Mouse (Mus musculus) midbrain, embryonic 15.5 days (tissue): ENCODE measurements around the gene Ngly1. TPM values are rescaled to one million over a fixed set of nuclear protein-coding genes. Genes with fewer than 3 reads are reported as not detected.
A peak's percentile ranks its signal among the peaks of the same experiment; 100 is the strongest.
"Not testable (repeated sequence)": the region's sequence is repeated elsewhere in the genome, so short reads cannot be mapped to it uniquely, and the experiment has no call there.

Source experiments
- ATAC-seq: fragments of 200-750 bp; cut with Nextera tagmentation; replicated peaks from 2 replicates; pipeline ENCODE4 v1.8.0; 2017; ENCODE audit warnings: moderate TSS enrichment
- H3K27ac ChIP-seq: fragments of 300-500 bp; sonication (generic); 2 replicates; pipeline ENCODE4 v1.5.1; 2015; ENCODE audit warnings: mild to moderate bottlenecking, inconsistent platforms
- H3K27me3 ChIP-seq: fragments of 300-500 bp; sonication (generic); replicated peaks from 2 replicates; pipeline ENCODE4 v1.6.1; 2015; ENCODE audit warnings: inconsistent platforms
- H3K36me3 ChIP-seq: fragments of 300-500 bp; sonication (generic); replicated peaks from 2 replicates; pipeline ENCODE4 v1.6.1; 2015; ENCODE audit warnings: inconsistent platforms
- H3K4me1 ChIP-seq: fragments of 300-500 bp; sonication (generic); 2 replicates; pipeline ENCODE4 v1.6.1; 2015; ENCODE audit warnings: inconsistent platforms
- H3K4me2 ChIP-seq: fragments of 300-500 bp; sonication (generic); 2 replicates; pipeline ENCODE4 v1.6.1; 2015; ENCODE audit warnings: inconsistent platforms, mild to moderate bottlenecking, moderate library complexity
- H3K4me3 ChIP-seq: fragments of 300-500 bp; sonication (generic); 2 replicates; pipeline ENCODE4 v1.5.1; 2015; ENCODE audit warnings: mild to moderate bottlenecking, inconsistent platforms
- H3K9ac ChIP-seq: fragments of 300-500 bp; sonication (generic); 2 replicates; pipeline ENCODE4 v1.6.1; 2015; ENCODE audit warnings: mild to moderate bottlenecking, inconsistent platforms
- H3K9me3 ChIP-seq: fragments of 300-500 bp; sonication (generic); 2 replicates; pipeline ENCODE4 v1.6.1; 2016; ENCODE audit warnings: inconsistent platforms
- WGBS: fragments of 180-500 bp; shearing (Covaris S2); methylation state at CpG from one replicate; pipeline ENCODE4 v1.1.7; 2015; ENCODE audit warnings: mixed read lengths; 5-methylcytosine and 5-hydroxymethylcytosine counted together
- polyA plus RNA-seq: library from polyadenylated mRNA; unstranded; fragments of >200 nt; fragmentation: Nextera tagmentation; extraction: Ambion mirVana; gene quantifications from 2 replicates; pipeline ENCODE4 v1.2.1, GENCODE M21; 2015

Gene Ngly1
- polyA plus RNA-seq, 1 experiment from 2014 or later: 26.0 TPM

GRCm38 (mm10) chr14:16313073-16313472 is 64.0 kb downstream of the Ngly1 start:
- ATAC-seq, H3K27ac ChIP-seq, H3K4me1 ChIP-seq, H3K9me3 ChIP-seq, H3K27me3 ChIP-seq, H3K9ac ChIP-seq, H3K4me2 ChIP-seq, H3K4me3 ChIP-seq, H3K36me3 ChIP-seq: not testable (repeated sequence)
- 70% methylated on average over 2 of the region's 2 CpGs for whole genome bisulfite sequencing

DNA sequence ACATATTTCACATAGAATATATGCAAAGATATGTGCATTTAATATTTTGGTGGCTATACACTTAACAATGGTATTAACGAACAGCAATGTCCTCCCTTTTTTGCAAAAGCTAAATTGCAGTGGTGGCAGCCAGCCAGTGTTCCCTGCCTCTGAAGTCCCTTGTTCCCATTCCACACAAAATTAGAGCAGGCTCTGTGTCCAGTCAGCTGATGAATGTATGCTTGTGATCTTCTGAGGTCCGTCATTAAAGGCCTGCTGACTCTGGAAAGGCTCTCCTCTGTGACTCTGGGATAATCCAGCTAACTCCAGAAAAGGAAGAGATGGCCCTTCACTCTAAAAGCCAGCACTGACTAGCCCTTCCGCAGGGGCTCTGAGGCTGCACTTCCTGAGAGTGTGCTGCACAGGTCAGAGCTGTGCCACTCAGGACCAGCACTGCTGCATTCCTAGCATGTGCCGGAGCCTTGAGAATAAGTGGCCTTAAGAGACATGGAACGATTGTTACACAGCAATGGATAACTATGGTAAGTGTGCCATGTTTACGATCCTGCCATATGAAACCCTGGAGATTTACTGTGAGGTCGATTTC is 64.9 kb downstream of the Ngly1 start:
- H3K27ac ChIP-seq: peak overlapping the region; percentile 17; the same call in 1 of the 2 replicates
- H3K4me2 ChIP-seq: no peak overlapping the region
- H3K4me3 ChIP-seq: no peak overlapping the region
- no peaks in the 10 kb centered on the region for H3K36me3 ChIP-seq
- no peaks in the 10 kb centered on the region for H3K4me1 ChIP-seq
- no peak overlapping the region for H3K9ac ChIP-seq
- 70% methylated on average over 7 of the region's 7 CpGs for WGBS
- H3K9me3 ChIP-seq: no peaks in the 10 kb centered on the region
- H3K27me3 ChIP-seq: no peaks in the 10 kb centered on the region
- ATAC-seq: no peak

GRCm38 (mm10) chr14:16314842-16315241 is 65.8 kb downstream of the Ngly1 start:
- no peaks in the 10 kb centered on the region for H3K36me3 ChIP-seq
- H3K4me2 ChIP-seq: no peak overlapping the region
- ATAC-seq: no peak
- no peaks in the 10 kb centered on the region for H3K9me3 ChIP-seq
- no peak overlapping the region for H3K4me3 ChIP-seq
- WGBS: 71% methylated on average over 2 of the region's 2 CpGs
- H3K27ac ChIP-seq: no peak overlapping the region
- no peaks in the 10 kb centered on the region for H3K4me1 ChIP-seq
- H3K27me3 ChIP-seq: no peaks in the 10 kb centered on the region
- H3K9ac ChIP-seq: no peak overlapping the region

GRCm38 (mm10) chr14:16316715-16317114 is 67.6 kb downstream of the Ngly1 start:
- H3K36me3 ChIP-seq: no peaks in the 10 kb centered on the region
- no peaks in the 10 kb centered on the region for H3K9me3 ChIP-seq
- 78% methylated on average over 1 of the region's 1 CpGs for WGBS
- no peak overlapping the region for H3K4me2 ChIP-seq
- no peak overlapping the region for H3K4me3 ChIP-seq
- no peaks in the 10 kb centered on the region for H3K4me1 ChIP-seq
- no peak overlapping the region for H3K27ac ChIP-seq
- no peak overlapping the region for H3K9ac ChIP-seq
- H3K27me3 ChIP-seq: no peaks in the 10 kb centered on the region
- no peak for ATAC-seq

- no peak overlapping the region for H3K4me3 ChIP-seq
- WGBS: 90% methylated on average over 2 of the region's 2 CpGs
- no peak overlapping the region for H3K9ac ChIP-seq
- no peaks in the 10 kb centered on the region for H3K4me1 ChIP-seq
- no peaks in the 10 kb centered on the region for H3K9me3 ChIP-seq
- no peaks in the 10 kb centered on the region for H3K27me3 ChIP-seq
- no peak overlapping the region for H3K27ac ChIP-seq
- no peak for ATAC-seq
- no peaks in the 10 kb centered on the region for H3K36me3 ChIP-seq
- no peak overlapping the region for H3K4me2 ChIP-seq
These were observed 70.7 kb downstream of the Ngly1 start for GRCm38 (mm10) chr14:16319818-16320217.

DNA sequence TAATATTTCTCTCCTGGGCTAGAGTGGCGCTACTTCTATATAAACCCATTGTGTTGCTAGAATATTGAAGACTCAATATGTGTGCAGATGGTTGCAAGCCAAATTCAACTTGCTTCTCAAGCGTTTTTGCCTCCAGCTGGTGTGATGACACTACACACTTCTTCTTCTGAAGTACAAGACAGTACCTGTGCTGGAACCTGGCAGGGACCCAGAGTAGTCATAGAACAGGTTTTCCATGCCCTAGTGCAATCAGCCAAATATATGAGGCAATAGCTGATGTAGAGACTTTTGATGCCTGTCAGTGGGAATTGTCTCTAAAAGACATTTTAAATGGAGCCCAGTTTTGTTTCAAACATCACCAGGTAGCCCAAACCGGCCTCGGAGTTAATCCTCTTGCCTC is 75.3 kb downstream of the Ngly1 start:
- no peak overlapping the region for H3K27ac ChIP-seq
- H3K4me1 ChIP-seq: peaks cover 3% of the 10 kb centered on the region
- no peak overlapping the region for H3K4me2 ChIP-seq
- no peaks in the 10 kb centered on the region for H3K27me3 ChIP-seq
- H3K9ac ChIP-seq: no peak overlapping the region
- H3K4me3 ChIP-seq: no peak overlapping the region
- no peaks in the 10 kb centered on the region for H3K36me3 ChIP-seq
- 83% methylated on average over 4 of the region's 4 CpGs for WGBS
- ATAC-seq: no peak
- H3K9me3 ChIP-seq: no peaks in the 10 kb centered on the region

GRCm38 (mm10) chr14:16325208-16325607 is 76.1 kb downstream of the Ngly1 start:
- no peak for ATAC-seq

DNA sequence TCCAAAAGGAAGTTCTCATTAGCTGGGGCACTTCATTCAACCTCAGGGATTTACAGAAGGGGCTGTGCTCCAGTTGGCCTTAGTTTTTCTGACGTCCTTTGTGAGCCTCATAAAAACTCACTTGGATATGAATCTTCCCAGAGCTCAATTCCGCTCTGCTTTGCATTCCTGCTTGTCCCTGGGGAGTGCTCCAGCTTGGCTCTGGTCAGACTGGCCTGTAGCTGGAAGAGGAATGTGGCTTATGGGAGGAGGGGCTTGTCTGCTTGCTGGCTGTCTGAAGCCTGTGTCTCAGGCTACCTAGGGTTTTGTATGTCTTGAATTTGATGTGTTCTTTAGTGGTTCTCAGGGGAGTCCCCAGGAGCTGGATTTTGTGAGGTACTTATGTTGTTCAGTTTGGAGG is 79.5 kb downstream of the Ngly1 start:
- H3K27ac ChIP-seq: no peak overlapping the region
- H3K27me3 ChIP-seq: no peaks in the 10 kb centered on the region
- WGBS: 7% methylated on average over 2 of the region's 2 CpGs
- no peaks in the 10 kb centered on the region for H3K36me3 ChIP-seq
- H3K4me1 ChIP-seq: peaks cover 3% of the 10 kb centered on the region
- no peak overlapping the region for H3K9ac ChIP-seq
- no peak overlapping the region for H3K4me3 ChIP-seq
- H3K9me3 ChIP-seq: no peaks in the 10 kb centered on the region
- no peak overlapping the region for H3K4me2 ChIP-seq
- ATAC-seq: peak; percentile 67

More at GRCm38 (mm10) chr14:16325208-16325607, 76.1 kb downstream of the Ngly1 start:
- Histone ChIP-seq H3K9me3 (no peaks in the 10 kb centered on the region), H3K4me3 (no peak overlapping the region), H3K4me1 (peaks cover 3% of the 10 kb centered on the region), H3K27me3 (no peaks in the 10 kb centered on the region), H3K9ac (no peak overlapping the region), H3K36me3 (no peaks in the 10 kb centered on the region), H3K27ac (no peak overlapping the region), H3K4me2 (no peak overlapping the region)
- WGBS: 50% methylated on average over 1 of the region's 1 CpGs

- Histone ChIP-seq H3K36me3 (no peaks in the 10 kb centered on the region), H3K4me2 (no peak overlapping the region), H3K9me3 (no peaks in the 10 kb centered on the region), H3K9ac (no peak overlapping the region), H3K4me3 (no peak overlapping the region), H3K4me1 (peaks cover 3% of the 10 kb centered on the region), H3K27me3 (no peaks in the 10 kb centered on the region), H3K27ac (no peak overlapping the region)
- ATAC-seq: 0 out of 2 replicates have a peak, but pooled peaks have one; percentile 24
- 18% methylated on average over 5 of the region's 5 CpGs for WGBS
These were observed 79.9 kb downstream of the Ngly1 start for GRCm38 (mm10) chr14:16328959-16329480.

DNA sequence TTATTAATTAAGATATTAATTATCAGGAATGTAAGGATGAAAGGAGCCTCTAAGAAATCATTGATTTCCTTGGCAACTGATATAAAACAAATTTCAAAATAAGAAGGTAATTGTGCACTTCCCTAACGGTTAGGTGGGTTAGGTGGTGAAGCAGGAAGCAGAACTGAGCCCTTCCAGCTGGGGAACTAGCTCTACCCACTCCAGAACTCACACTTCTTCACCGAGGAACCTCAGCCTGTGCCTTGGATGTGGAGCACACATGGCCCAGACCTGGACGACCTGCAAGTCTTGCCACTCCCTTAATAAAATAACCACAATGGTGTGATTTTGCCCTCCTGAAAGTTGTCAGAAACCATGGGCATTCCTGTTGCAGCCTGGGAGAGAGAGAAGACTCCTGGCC is 80.7 kb downstream of the Ngly1 start:
- H3K9me3 ChIP-seq: no peaks in the 10 kb centered on the region
- WGBS: 78% methylated on average over 3 of the region's 3 CpGs

DNA sequence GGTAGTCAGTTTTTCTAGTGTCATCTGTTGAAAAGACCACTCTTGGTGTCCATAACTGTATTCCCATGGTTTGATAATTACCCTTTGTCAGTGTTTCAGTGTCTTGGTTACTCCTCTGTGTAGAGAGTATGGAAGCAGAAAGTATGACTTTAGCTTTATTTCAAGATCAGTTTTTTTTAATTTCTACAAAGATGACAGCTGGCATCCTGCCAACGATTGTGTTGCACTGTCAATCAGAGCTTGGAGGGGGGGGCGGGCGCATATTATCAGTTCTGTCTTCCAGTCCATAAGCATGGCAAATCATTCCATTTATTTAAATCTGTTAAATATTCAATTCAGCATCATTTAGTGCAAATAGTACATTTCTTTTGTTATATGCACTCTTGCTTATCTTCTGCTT is 85.2 kb downstream of the Ngly1 start:
- H3K9ac ChIP-seq: no peak overlapping the region
- H3K27me3 ChIP-seq: no peaks in the 10 kb centered on the region
- no peaks in the 10 kb centered on the region for H3K4me1 ChIP-seq
- no peak for ATAC-seq
- WGBS: 79% methylated on average over 3 of the region's 3 CpGs
- no peak overlapping the region for H3K4me2 ChIP-seq
- no peak overlapping the region for H3K4me3 ChIP-seq
- H3K36me3 ChIP-seq: no peaks in the 10 kb centered on the region
- H3K27ac ChIP-seq: no peak overlapping the region
- no peaks in the 10 kb centered on the region for H3K9me3 ChIP-seq

More for the DNA sequence above, 80.7 kb downstream of the Ngly1 start:
- Histone ChIP-seq H3K4me2 (no peak overlapping the region), H3K4me3 (no peak overlapping the region), H3K27me3 (no peaks in the 10 kb centered on the region), H3K36me3 (no peaks in the 10 kb centered on the region), H3K9ac (no peak overlapping the region), H3K4me1 (peaks cover 3% of the 10 kb centered on the region), H3K27ac (no peak overlapping the region)
- ATAC-seq: no peak

- Histone ChIP-seq H3K4me3 (no peak overlapping the region), H3K27ac (no peak overlapping the region), H3K9ac (no peak overlapping the region), H3K36me3 (no peaks in the 10 kb centered on the region), H3K27me3 (no peaks in the 10 kb centered on the region), H3K4me1 (no peaks in the 10 kb centered on the region), H3K9me3 (no peaks in the 10 kb centered on the region), H3K4me2 (no peak overlapping the region)
- ATAC-seq: no peak
- WGBS: 70% methylated on average over 3 of the region's 3 CpGs
These were observed 86.8 kb downstream of the Ngly1 start for GRCm38 (mm10) chr14:16335835-16336417.

DNA sequence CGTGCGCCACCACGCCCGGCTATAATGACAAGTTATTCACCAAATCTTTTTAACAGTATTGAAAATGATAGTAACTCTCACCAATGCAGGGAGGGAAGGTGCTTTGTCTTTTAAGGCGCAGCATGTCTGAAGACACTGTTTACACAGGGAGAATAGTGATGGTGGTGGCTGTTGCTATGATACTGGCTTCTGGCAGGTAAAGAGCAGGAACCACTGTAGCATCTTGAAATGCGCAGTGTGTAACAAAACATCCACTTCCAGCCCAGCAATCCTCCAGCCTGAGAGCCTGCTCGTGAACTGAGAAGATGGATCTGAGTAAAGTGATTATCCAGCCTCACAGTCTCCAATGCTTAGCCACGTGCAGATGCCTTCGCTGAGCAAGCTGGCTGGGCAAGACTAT is 98.4 kb downstream of the Ngly1 start:
- Histone ChIP-seq H3K27ac (no peak overlapping the region), H3K4me1 (no peaks in the 10 kb centered on the region), H3K27me3 (no peaks in the 10 kb centered on the region), H3K36me3 (no peaks in the 10 kb centered on the region), H3K4me3 (no peak overlapping the region), H3K4me2 (no peak overlapping the region), H3K9ac (no peak overlapping the region), H3K9me3 (no peaks in the 10 kb centered on the region)
- ATAC-seq: peak; percentile 70; the same call in 1 of the 2 replicates
- 67% methylated on average over 9 of the region's 9 CpGs for WGBS
